Mouse (Mus musculus) right cerebral cortex, adult 2 months (tissue): Measurements from ENCODE around the gene Olfr600.
"Not testable (repeated sequence)": the region's sequence is repeated elsewhere in the genome, so short reads cannot be mapped to it uniquely, and the experiment has no call there.

Source experiments
- DNase-seq, 2 experiments: peaks; one replicate each; pipeline ENCODE4 v3.0.0; 2021 to 2022; ENCODE audit warnings: low spot score in 2 of 2

The Olfr600 gene

DNA sequence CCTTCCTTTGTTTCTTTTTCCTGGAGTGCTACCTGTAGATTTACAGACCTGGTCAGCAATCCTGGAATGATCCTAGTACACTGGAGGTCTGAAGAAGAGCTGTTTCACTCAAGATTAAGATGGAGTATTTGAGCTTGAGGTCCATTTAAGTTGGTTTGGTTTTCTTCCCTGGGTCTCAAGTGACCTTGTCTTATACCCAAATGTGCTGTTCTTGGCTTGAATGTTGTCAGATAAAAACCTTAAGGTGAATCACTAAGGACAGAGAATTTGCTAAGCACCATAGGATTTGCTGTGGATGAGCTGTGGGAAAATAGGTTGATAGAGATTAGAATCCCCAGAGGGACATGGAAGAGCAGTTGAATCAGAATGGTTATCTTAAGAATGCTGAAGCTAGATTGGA, at the start of gene Olfr600:
TSS of gene Olfr600 (minus strand) at position 101 of the 400 bp plus-strand sequence.
- no peak for DNase-seq

DNA sequence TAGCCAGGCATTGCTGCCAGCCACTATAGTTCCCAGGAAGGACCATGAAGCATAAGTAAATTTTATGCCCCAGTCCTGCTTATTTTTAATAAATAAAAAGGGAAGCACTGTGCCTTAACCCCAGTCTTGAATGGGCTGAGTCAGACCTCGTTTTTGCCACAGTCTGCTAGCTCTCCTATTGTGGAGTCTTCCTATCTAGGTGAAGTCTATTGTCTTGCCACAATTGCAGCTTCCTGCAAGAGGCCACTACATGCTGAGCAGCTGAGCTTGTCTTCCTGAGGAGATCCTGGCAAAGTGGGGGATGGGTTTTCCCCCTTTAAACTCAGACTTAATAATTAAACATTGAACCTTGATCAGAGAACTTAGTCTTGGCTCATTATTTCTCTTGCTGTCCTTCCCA, 49.5 kb upstream of the Olfr600 start:
- DNase-seq: no peak

GRCm38 (mm10) chr7:103397758-103398157, 48.3 kb upstream of the Olfr600 start:
- DNase-seq: no peak

DNA sequence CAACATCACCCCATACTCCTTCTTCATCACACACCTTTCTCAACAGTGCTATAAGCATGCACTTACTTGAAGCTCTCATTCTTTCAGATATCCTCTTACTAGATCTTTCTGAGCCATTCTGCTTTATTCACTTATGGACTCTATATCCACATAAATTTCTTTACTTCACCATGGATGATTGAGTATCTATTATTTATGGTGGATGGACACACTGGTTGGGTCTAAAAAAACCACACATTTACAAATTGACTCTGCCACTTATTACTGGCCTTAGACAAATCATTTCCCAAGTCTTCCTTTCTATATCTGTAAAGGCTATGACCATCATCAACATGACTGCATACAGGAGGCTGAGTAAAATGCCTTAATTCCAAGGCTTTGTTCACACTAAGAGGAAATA, 36.6 kb upstream of the Olfr600 start, which contains the start of gene Olfr603:
TSS of gene Olfr603 (minus strand) at position 101 of the 400 bp plus-strand sequence.
- no peak for DNase-seq

DNA sequence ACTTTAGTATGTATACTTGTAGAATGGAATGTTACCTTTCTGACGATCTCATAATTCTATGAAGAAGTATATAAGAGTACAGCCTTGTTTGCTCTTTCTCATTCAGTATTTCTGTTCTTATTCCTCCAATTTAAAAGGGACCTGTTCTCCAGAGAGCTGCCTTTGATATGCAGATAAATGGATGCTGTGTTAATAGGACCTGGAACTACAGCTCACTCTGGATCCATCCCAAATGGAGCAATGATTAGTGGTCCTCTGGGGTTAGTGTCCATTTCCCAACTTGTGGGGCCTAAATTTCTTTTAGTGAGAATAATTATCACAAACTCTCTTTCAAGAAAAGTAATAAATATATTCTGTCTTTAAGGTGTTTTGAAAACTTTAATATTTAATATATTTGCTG, 13.1 kb upstream of the Olfr600 start, which contains the start of gene Olfr601:
TSS of gene Olfr601 (minus strand) at position 101 of the 400 bp plus-strand sequence.
- no peak for DNase-seq

GRCm38 (mm10) chr7:103335617-103336016, 13.9 kb downstream of the Olfr600 start, which contains the start of gene Olfr599:
Gene Olfr599, plus strand, starts transcription at chr7:103335917.
- DNase-seq: no peak

GRCm38 (mm10) chr7:103323268-103323667, 26.2 kb downstream of the Olfr600 start, which contains the start of gene Olfr598:
Gene Olfr598, plus strand, starts transcription at chr7:103323568.
- no peak for DNase-seq

DNA sequence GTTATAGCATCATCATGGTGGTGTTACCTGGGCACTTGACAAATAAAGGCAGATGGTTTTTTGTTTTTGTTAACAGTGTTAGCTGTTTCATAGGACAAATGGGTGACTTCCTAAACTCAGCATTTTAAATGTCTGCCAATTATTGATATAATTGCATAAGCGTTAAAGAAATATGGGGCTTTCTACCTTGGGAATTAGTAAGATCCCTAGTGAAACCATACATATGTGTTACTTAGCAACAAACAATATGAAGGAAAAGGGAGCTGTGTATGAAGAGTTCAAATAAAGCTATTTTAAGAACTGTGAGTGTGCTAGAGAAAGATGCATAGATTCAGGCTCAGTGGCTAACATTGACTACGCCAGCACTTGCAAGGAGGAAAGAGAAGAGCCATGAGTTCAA, 33.5 kb downstream of the Olfr600 start, which contains the start of gene Olfr597:
TSS of gene Olfr597 (plus strand) at position 301 of the 400 bp plus-strand sequence.
- not testable (repeated sequence) for DNase-seq

- not testable (repeated sequence) for DNase-seq
Measured at GRCm38 (mm10) chr7:103305348-103305747, 44.1 kb downstream of the Olfr600 start, which contains the start of gene Olfr596. Gene Olfr596, plus strand, starts transcription at chr7:103305648.
